Mouse (Mus musculus) stomach, embryonic 16.5 days (tissue): ENCODE measurements around the gene Slit3. TPM values are rescaled to one million over a fixed set of nuclear protein-coding genes. Genes with fewer than 3 reads are reported as not detected.

Experiments used
- ATAC-seq: fragments of 200-750 bp; cut with Nextera tagmentation; 2 replicates; pipeline ENCODE4 v1.8.0; 2017; ENCODE audit warnings: moderate number of reproducible peaks, moderate TSS enrichment; ENCODE audit not compliant: insufficient read depth, low FRiP score
- H3K27ac ChIP-seq: fragments of 300-500 bp; sonication (generic); 2 replicates; pipeline ENCODE4 v1.5.1; 2014; ENCODE audit warnings: low read length
- H3K27me3 ChIP-seq: fragments of 300-500 bp; sonication (generic); 2 replicates; pipeline ENCODE4 v1.6.1; 2014; ENCODE audit warnings: low read length, control low read depth, mixed read lengths; ENCODE audit not compliant: control insufficient read depth, insufficient read depth
- H3K36me3 ChIP-seq: fragments of 300-500 bp; sonication (generic); 2 replicates; pipeline ENCODE4 v1.6.1; 2014; ENCODE audit warnings: low read length; ENCODE audit not compliant: control insufficient read depth, insufficient read depth
- H3K4me1 ChIP-seq: fragments of 300-500 bp; sonication (generic); 2 replicates; pipeline ENCODE4 v1.6.1; 2014; ENCODE audit warnings: low read length, control low read depth, mixed read lengths; ENCODE audit not compliant: control insufficient read depth, insufficient read depth
- H3K4me2 ChIP-seq: fragments of 300-500 bp; sonication (generic); 2 replicates; pipeline ENCODE4 v1.6.1; 2014; ENCODE audit warnings: low read depth, low read length, mixed read lengths
- H3K4me3 ChIP-seq: fragments of 300-500 bp; sonication (generic); replicated peaks from 2 replicates; pipeline ENCODE4 v1.5.1; 2014; ENCODE audit warnings: mild to moderate bottlenecking, low read length
- H3K9ac ChIP-seq: fragments of 300-500 bp; sonication (generic); 2 replicates; pipeline ENCODE4 v1.6.1; 2014; ENCODE audit warnings: low read length
- H3K9me3 ChIP-seq: fragments of 300-500 bp; sonication (generic); replicated peaks from 2 replicates; pipeline ENCODE4 v1.6.1; 2016; ENCODE audit warnings: low read length, control low read depth; ENCODE audit not compliant: control insufficient read depth
- WGBS: fragments of 180-500 bp; shearing (Covaris S2); extraction: QIAGEN DNeasy Blood & Tissue Kit; methylation state at CpG from one replicate; pipeline ENCODE4 v1.1.7; 2014; 5-methylcytosine and 5-hydroxymethylcytosine counted together
- polyA plus RNA-seq: library from polyadenylated mRNA; unstranded; fragments of >200 nt; fragmentation: Nextera tagmentation; extraction: Ambion mirVana; gene quantifications from 2 replicates; pipeline ENCODE4 v1.2.1, GENCODE M21; 2015

Gene Slit3
- polyA plus RNA-seq, 1 experiment from 2014 or later: 9.4 TPM

DNA sequence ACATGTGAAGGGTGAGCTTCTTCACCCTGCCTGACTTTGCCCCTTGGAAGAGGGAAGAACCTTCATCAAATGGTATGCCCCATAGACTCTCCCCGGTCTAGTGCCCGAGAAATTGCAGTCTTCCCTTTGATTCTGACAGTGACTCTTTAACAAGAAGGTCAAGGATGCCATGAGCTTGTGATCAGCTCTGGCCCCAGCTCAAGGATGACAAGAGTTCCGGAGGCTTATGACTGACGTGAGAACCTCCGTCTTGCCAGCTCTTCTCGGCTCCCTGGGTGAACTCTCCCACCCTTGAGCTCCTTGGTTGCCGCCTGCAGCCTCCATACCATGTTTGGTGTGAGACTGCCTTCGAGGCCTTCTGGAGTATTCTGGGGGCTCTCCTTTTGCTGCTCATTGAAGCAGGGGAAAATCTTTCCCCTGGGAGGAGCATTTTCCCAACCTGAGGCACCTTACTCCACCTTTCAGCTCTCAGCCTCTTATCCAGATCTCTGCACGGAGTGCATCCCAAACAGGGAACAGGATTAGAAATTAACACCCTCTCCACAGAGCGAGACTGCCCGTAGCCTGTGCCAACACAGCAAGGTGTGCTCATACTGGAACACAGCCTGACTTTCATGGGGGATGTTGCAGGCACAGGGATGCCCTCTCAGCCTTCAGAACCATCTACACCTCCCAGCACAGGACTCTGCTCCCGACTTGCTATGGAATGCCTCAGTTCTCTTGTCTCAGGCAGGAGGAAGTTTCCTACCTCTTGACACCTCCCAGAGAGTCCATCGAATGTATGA is 224.9 kb downstream of the Slit3 start:
- Histone ChIP-seq H3K9me3 (no peaks in the 10 kb centered on the region), H3K36me3 (no peaks in the 10 kb centered on the region), H3K27me3 (no peaks in the 10 kb centered on the region), H3K4me1 (0 out of 2 replicates have a peak, but pooled peaks cover 3% of the 10 kb centered on the region), H3K27ac (no peak overlapping the region), H3K9ac (no peak overlapping the region), H3K4me2 (no peak overlapping the region), H3K4me3 (no peak overlapping the region)
- ATAC-seq: no peak
- WGBS: 83% methylated on average over 13 of the region's 13 CpGs

DNA sequence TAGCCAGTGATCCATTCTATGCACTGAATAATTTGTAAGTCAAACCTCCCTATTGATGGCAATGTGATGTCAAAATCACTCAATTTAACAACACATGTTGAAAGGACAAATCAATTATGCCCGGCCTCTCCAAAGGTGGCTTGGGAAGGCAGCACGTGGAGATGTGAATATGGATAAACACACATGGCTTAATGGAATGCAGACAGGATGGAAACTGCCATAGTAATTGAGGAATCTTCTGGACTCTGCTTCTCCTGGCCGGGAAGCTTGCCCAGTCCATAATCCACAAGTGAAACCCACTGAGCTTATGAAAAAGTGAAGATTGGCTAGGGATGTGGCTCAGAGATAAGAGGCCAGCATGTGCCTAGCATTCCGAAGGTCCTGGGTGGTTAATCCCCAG is 227.1 kb downstream of the Slit3 start:
- Histone ChIP-seq H3K36me3 (no peaks in the 10 kb centered on the region), H3K9me3 (no peaks in the 10 kb centered on the region), H3K27me3 (no peaks in the 10 kb centered on the region), H3K9ac (no peak overlapping the region), H3K4me3 (no peak overlapping the region), H3K4me1 (0 out of 2 replicates have a peak, but pooled peaks cover 3% of the 10 kb centered on the region), H3K4me2 (no peak overlapping the region), H3K27ac (no peak overlapping the region)
- ATAC-seq: no peak
- 26% methylated on average over 4 of the region's 4 CpGs for WGBS

DNA sequence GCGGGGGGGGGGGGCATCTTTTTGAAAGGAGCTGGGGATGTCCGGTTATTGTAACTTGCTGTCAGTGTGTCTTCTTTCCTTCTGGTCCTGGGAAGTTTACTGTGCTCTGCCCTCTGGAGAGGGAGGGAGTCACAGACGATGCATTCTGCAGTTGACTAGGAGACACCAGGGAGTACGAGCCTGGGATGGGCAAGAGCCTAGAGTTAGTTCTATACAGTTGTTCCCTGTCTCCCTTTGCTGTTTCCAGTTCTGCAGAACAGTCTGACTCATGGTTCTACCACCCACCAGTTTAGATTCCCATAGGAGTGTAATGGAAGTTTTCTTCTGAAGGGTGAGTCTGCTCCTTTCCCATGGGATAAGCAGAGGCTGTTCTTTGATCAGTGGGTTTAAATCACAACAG is 229.9 kb downstream of the Slit3 start:
- Histone ChIP-seq H3K27me3 (no peaks in the 10 kb centered on the region), H3K27ac (no peak overlapping the region), H3K4me3 (no peak overlapping the region), H3K9ac (no peak overlapping the region), H3K36me3 (no peaks in the 10 kb centered on the region), H3K9me3 (no peaks in the 10 kb centered on the region), H3K4me2 (no peak overlapping the region), H3K4me1 (0 out of 2 replicates have a peak, but pooled peaks cover 3% of the 10 kb centered on the region)
- WGBS: 49% methylated on average over 4 of the region's 4 CpGs
- no peak for ATAC-seq

DNA sequence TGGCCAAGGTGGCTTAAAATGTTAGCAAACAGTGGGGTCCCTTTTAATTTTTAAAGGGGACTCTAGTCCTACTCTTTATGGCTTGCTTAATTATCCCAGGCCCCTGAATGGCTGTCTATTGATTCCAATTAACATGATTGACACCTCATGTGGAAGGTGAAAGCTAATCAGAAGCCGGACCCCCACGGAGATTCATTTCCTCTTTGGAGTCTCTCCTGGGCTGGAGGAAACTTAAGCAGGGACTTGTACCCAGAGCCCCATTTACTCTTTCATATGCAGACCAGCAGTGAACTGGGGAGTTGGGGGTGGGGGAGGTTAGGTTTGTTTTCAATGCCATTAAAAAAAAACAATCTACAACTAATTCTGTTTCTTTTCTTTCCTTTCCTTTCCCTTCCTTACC is 230.4 kb downstream of the Slit3 start:
- no peak overlapping the region for H3K27ac ChIP-seq
- H3K9me3 ChIP-seq: no peaks in the 10 kb centered on the region
- H3K4me2 ChIP-seq: no peak overlapping the region
- WGBS: 54% methylated on average over 2 of the region's 2 CpGs
- H3K27me3 ChIP-seq: no peaks in the 10 kb centered on the region
- no peaks in the 10 kb centered on the region for H3K36me3 ChIP-seq
- ATAC-seq: no peak
- no peak overlapping the region for H3K4me3 ChIP-seq
- 0 out of 2 replicates have a peak, but pooled peaks cover 3% of the 10 kb centered on the region for H3K4me1 ChIP-seq
- H3K9ac ChIP-seq: no peak overlapping the region

DNA sequence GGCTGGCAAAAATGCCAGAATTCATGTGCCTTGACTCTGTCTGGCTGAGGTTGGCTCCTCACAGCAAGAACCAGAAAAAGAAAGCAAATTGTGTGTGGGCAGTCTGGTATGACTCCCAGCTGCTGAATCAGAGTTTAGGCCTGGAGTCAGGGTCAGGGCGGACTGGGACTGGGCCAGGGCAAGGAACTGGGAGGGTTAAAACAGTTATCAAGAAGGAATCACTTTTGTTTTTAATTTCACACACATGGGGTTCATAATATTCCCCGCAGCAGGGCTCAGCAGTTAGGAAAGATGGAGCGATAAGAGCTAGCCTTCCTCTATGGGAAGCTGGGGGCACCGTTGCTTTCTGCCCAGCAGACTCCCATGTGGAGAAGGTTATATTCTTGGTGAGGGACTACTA is 234.8 kb downstream of the Slit3 start:
- no peak overlapping the region for H3K9ac ChIP-seq

DNA sequence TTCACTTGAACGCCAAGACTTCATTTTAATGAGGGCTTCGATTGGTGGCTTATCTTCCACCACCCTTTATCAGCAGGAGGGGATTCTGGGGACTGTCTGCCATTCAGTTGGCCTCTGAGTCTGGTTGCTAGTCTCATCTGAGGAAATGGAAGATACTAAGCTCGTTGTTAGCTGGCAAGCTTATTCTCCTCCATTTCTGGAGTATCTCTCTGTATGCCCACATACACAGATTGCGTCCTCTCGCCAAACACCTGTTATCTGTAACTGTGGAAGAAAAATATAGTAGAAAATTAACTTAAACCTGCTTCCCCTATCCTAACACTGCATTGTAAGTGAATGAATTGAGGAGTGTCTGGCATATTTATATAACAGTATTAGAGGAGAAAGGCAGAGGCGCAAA is 240.0 kb downstream of the Slit3 start:
- no peak for ATAC-seq
- H3K4me3 ChIP-seq: no peak overlapping the region
- no peak overlapping the region for H3K9ac ChIP-seq

More for the DNA sequence above, 234.8 kb downstream of the Slit3 start:
- ATAC-seq: no peak
- H3K4me1 ChIP-seq: no peaks in the 10 kb centered on the region
- 84% methylated on average over 4 of the region's 4 CpGs for WGBS
- no peak overlapping the region for H3K27ac ChIP-seq
- no peaks in the 10 kb centered on the region for H3K27me3 ChIP-seq
- H3K4me2 ChIP-seq: no peak overlapping the region
- no peaks in the 10 kb centered on the region for H3K9me3 ChIP-seq
- no peaks in the 10 kb centered on the region for H3K36me3 ChIP-seq
- no peak overlapping the region for H3K4me3 ChIP-seq

DNA sequence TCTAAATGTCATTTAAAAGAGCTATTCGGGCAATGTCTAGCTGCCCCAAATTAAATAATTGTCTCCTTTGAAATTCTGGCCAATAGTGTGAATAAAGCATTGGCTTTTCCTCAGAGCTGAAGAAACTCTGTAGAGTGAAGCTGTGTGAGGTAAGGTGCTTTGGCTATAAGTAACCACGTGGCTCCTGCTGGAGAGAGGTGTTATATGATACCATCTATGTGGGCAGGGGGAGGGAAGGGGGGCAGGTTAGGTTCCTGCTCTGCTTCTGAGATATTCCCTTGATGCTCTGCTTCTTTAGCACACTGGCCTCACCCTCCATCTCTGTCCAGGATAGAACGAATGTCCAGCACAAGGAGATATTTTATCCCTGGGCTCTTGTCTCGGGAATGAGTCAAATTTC is 242.0 kb downstream of the Slit3 start:
- H3K27ac ChIP-seq: no peak overlapping the region
- H3K27me3 ChIP-seq: no peaks in the 10 kb centered on the region
- H3K9ac ChIP-seq: no peak overlapping the region
- no peaks in the 10 kb centered on the region for H3K36me3 ChIP-seq
- no peak for ATAC-seq
- no peaks in the 10 kb centered on the region for H3K4me1 ChIP-seq
- H3K9me3 ChIP-seq: no peaks in the 10 kb centered on the region
- H3K4me3 ChIP-seq: no peak overlapping the region
- WGBS: 59% methylated on average over 4 of the region's 4 CpGs
- no peak overlapping the region for H3K4me2 ChIP-seq

More for the DNA sequence above, 240.0 kb downstream of the Slit3 start:
- Histone ChIP-seq H3K4me1 (no peaks in the 10 kb centered on the region), H3K4me2 (no peak overlapping the region), H3K27ac (no peak overlapping the region), H3K36me3 (no peaks in the 10 kb centered on the region), H3K27me3 (no peaks in the 10 kb centered on the region), H3K9me3 (no peaks in the 10 kb centered on the region)
- 74% methylated on average over 6 of the region's 6 CpGs for WGBS

DNA sequence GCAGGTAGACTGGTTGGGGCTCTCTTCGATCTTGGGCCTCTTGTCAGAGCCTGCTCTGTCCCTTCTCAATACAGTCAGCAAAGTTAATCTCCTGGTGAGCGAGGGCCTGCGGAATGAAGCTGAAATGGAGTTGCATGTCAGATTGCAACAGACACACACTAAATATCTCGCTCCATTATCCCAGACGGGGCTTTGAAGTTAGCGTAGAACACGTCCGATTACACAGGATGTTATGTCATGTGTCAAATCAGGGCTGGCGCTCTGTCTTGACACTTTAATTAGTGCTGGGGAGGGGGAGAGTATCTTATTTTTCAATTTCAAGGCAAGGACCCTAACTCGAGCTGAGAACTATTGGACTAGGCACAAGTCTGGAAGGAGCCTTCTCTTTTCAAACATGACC is 243.4 kb downstream of the Slit3 start:
- Histone ChIP-seq H3K4me3 (no peak overlapping the region), H3K9me3 (no peaks in the 10 kb centered on the region), H3K27ac (no peak overlapping the region), H3K36me3 (no peaks in the 10 kb centered on the region), H3K4me1 (no peaks in the 10 kb centered on the region), H3K27me3 (no peaks in the 10 kb centered on the region), H3K4me2 (no peak overlapping the region), H3K9ac (no peak overlapping the region)
- WGBS: 64% methylated on average over 10 of the region's 10 CpGs
- no peak for ATAC-seq

DNA sequence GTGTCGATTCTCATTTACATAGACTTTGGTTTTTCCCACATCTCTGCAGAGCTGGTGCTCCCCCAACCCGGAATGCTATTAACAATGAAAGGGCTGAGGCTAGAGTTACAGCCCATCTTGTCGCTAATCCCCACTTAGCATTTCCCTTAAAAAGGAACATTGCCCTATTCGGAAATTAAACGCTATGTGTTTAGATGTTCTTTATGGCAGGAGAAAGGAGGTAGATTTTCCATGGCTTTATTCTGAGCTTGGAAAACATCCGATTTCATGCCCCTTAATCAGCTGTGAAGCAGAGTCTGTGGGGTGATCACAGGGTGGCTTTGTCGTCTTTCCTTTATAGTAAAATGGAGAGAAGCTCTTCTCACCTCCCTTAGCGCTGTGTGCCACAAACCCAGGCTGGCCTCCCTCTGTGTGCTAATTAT is 244.5 kb downstream of the Slit3 start:
- Histone ChIP-seq H3K9ac (no peak overlapping the region), H3K4me1 (peaks cover 5% of the 10 kb centered on the region)
- ATAC-seq: no peak

More for the DNA sequence above, 244.5 kb downstream of the Slit3 start:
- Histone ChIP-seq H3K36me3 (no peaks in the 10 kb centered on the region), H3K27ac (no peak overlapping the region), H3K4me2 (no peak overlapping the region), H3K4me3 (no peak overlapping the region), H3K9me3 (no peaks in the 10 kb centered on the region), H3K27me3 (no peaks in the 10 kb centered on the region)
- 43% methylated on average over 8 of the region's 8 CpGs for WGBS
